Mouse (Mus musculus) v-Abl transformed pro-B cells (cell line): Measurements from ENCODE around the gene Jpt2.
"Not testable (repeated sequence)": the region's sequence is repeated elsewhere in the genome, so short reads cannot be mapped to it uniquely, and the experiment has no call there.

ENCODE experiments used
- in situ Hi-C, 2 experiments: fragments of 400-800 bp; cut with MboI; formaldehyde crosslinking; loops; one replicate each; pipeline ENCODE4 v1.15.1; 2025; ENCODE audit not compliant: unreplicated experiment in 2 of 2

Gene Jpt2

GRCm38 (mm10) chr17:24960135-24960851 is at the start of gene Jpt2:
Jpt2 (minus strand) TSS chr17:24960689.
- in situ Hi-C loops: no loop called here

GRCm38 (mm10) chr17:25007480-25007879 is 47.0 kb upstream of the Jpt2 start:
- in situ Hi-C loops: no loop called here

GRCm38 (mm10) chr17:25005102-25005501 is 44.6 kb upstream of the Jpt2 start:
- in situ Hi-C loops: no loop called here

- in situ Hi-C loops: no loop called here
Observed at GRCm38 (mm10) chr17:24994721-24995120, 34.2 kb upstream of the Jpt2 start.

- in situ Hi-C loops: no loop called here
Observed at GRCm38 (mm10) chr17:24987221-24987620, 26.7 kb upstream of the Jpt2 start.

GRCm38 (mm10) chr17:24960852-24961715 is 595 bp upstream of the Jpt2 start:
- in situ Hi-C loops: no loop called here

GRCm38 (mm10) chr17:24959371-24959770 is 1.1 kb downstream of the Jpt2 start:
- in situ Hi-C loops: no loop called here

- in situ Hi-C loops: no loop called here
Observed at GRCm38 (mm10) chr17:24953291-24953690, 7.2 kb downstream of the Jpt2 start.

GRCm38 (mm10) chr17:24950671-24951070 is 9.8 kb downstream of the Jpt2 start:
- in situ Hi-C loops: no loop called here

- in situ Hi-C loops: no loop called here
Observed at GRCm38 (mm10) chr17:24948204-24948603, 12.3 kb downstream of the Jpt2 start.

GRCm38 (mm10) chr17:24943589-24943988 is 16.9 kb downstream of the Jpt2 start:
- in situ Hi-C loops: not testable (repeated sequence)

- in situ Hi-C loops: no loop called here
Observed at GRCm38 (mm10) chr17:24943036-24943435, 17.5 kb downstream of the Jpt2 start.

GRCm38 (mm10) chr17:24942453-24942852 is 18.0 kb downstream of the Jpt2 start:
- in situ Hi-C loops: not testable (repeated sequence)

GRCm38 (mm10) chr17:24937266-24937665 is 23.2 kb downstream of the Jpt2 start:
- in situ Hi-C loops: loop anchor here (5.0 to 10.0 kb wide), 4 partner anchors 80 to 428 kb away; partner anchors contain the start of genes Cramp1l (in 2 of the 2), Ift140 (in 2 of the 2), Tpsb2 (in 1 of the 2) and Tpsg1 (in 1 of the 2)

GRCm38 (mm10) chr17:24936259-24937237 is 23.9 kb downstream of the Jpt2 start, which contains the start of gene Mapk8ip3:
Mapk8ip3 (minus strand) TSS chr17:24936977.
- in situ Hi-C loops: loop anchor here (5.0 to 10.0 kb wide), 4 partner anchors 81 to 428 kb away; partner anchors contain the start of genes Cramp1l (in 2 of the 2), Ift140 (in 2 of the 2), Tpsb2 (in 1 of the 2) and Tpsg1 (in 1 of the 2)

- in situ Hi-C loops: loop anchor here (5.0 to 10.0 kb wide), 4 partner anchors 82 to 429 kb away; partner anchors contain the start of genes Cramp1l (in 2 of the 2), Ift140 (in 2 of the 2), Tpsb2 (in 1 of the 2) and Tpsg1 (in 1 of the 2)
Observed at GRCm38 (mm10) chr17:24935666-24936065, 24.8 kb downstream of the Jpt2 start.

- in situ Hi-C loops: loop anchor here (5.0 to 10.0 kb wide), 4 partner anchors 82 to 430 kb away; partner anchors contain the start of genes Cramp1l (in 2 of the 2), Ift140 (in 2 of the 2), Tpsb2 (in 1 of the 2) and Tpsg1 (in 1 of the 2)
Observed at GRCm38 (mm10) chr17:24934926-24935325, 25.6 kb downstream of the Jpt2 start.

- in situ Hi-C loops: loop anchor here in 1 of 2 experiments (10.0 kb wide), 1 partner anchor 432 kb away; the partner anchor contains the start of genes Tpsb2 and Tpsg1
Observed at GRCm38 (mm10) chr17:24933163-24933562, 27.3 kb downstream of the Jpt2 start.

GRCm38 (mm10) chr17:24932431-24932830 is 28.1 kb downstream of the Jpt2 start:
- in situ Hi-C loops: loop anchor here in 1 of 2 experiments (10.0 kb wide), 1 partner anchor 432 kb away; the partner anchor contains the start of genes Tpsb2 and Tpsg1
